Mouse (Mus musculus) testis, adult 2 months (tissue): ENCODE data around the gene Lcn9.

ENCODE experiments used
- CTCF ChIP-seq: fragments of 200-500 bp; IDR thresholded peaks from 2 replicates; pipeline ENCODE4 v1.5.1; 2012; ENCODE audit warnings: low read depth, mild to moderate bottlenecking, inconsistent platforms, low read length, moderate library complexity; ENCODE audit not compliant: control insufficient read depth, insufficient read depth, insufficient replicate concordance
- POLR2A ChIP-seq: fragments of 200-500 bp; IDR thresholded peaks from 2 replicates; pipeline ENCODE4 v1.6.1; 2012; ENCODE audit warnings: low read depth, mild to moderate bottlenecking, inconsistent platforms, low read length, moderate library complexity; ENCODE audit not compliant: control insufficient read depth

GRCm38 (mm10) chr2:25836291-25836690 is 13.3 kb downstream of the Lcn9 start:
- TF ChIP-seq CTCF (peak; percentile 95), POLR2A (no peak)
